Mouse (Mus musculus) limb, embryonic 12.5 days (tissue): ENCODE data around the gene Hist1h2bh. TPM values are rescaled to one million over a fixed set of nuclear protein-coding genes. Genes with fewer than 3 reads are reported as not detected.
"Not testable (repeated sequence)": the region's sequence is repeated elsewhere in the genome, so short reads cannot be mapped to it uniquely, and the experiment has no call there.

Source experiments
- ATAC-seq: fragments of 200-750 bp; cut with Nextera tagmentation; 2 replicates; pipeline ENCODE4 v1.8.0; 2017; ENCODE audit warnings: low read depth, moderate TSS enrichment; ENCODE audit not compliant: insufficient number of reproducible peaks, insufficient read depth, low FRiP score, low TSS enrichment
- H3K27ac ChIP-seq: fragments of 300-500 bp; sonication (generic); 2 replicates; pipeline ENCODE4 v1.5.1; 2016; ENCODE audit warnings: mild to moderate bottlenecking, moderate library complexity
- H3K27me3 ChIP-seq: fragments of 300-500 bp; sonication (generic); 2 replicates; pipeline ENCODE4 v1.6.1; 2016; ENCODE audit warnings: mild to moderate bottlenecking, moderate library complexity
- H3K36me3 ChIP-seq: fragments of 300-500 bp; sonication (generic); 2 replicates; pipeline ENCODE4 v1.6.1; 2016; ENCODE audit warnings: mild to moderate bottlenecking, moderate library complexity
- H3K4me1 ChIP-seq: fragments of 300-500 bp; sonication (generic); replicated peaks from 2 replicates; pipeline ENCODE4 v1.6.1; 2016
- H3K4me2 ChIP-seq: fragments of 300-500 bp; sonication (generic); 2 replicates; pipeline ENCODE4 v1.6.1; 2016; ENCODE audit warnings: mild to moderate bottlenecking, moderate library complexity
- H3K4me3 ChIP-seq: fragments of 300-500 bp; sonication (generic); replicated peaks from 2 replicates; pipeline ENCODE4 v1.5.1; 2016; ENCODE audit warnings: mild to moderate bottlenecking
- H3K9ac ChIP-seq: fragments of 300-500 bp; sonication (generic); replicated peaks from 2 replicates; pipeline ENCODE4 v1.6.1; 2016; ENCODE audit warnings: mild to moderate bottlenecking, moderate library complexity
- H3K9me3 ChIP-seq: fragments of 300-500 bp; sonication (generic); 2 replicates; pipeline ENCODE4 v1.6.1; 2016; ENCODE audit warnings: mild to moderate bottlenecking, moderate library complexity
- WGBS: fragments of 180-500 bp; shearing (Covaris S2); methylation state at CpG from one replicate; pipeline ENCODE4 v1.1.7; 2016; 5-methylcytosine and 5-hydroxymethylcytosine counted together
- polyA plus RNA-seq: library from polyadenylated mRNA; unstranded; fragments of >200 nt; fragmentation: Nextera tagmentation; extraction: Ambion mirVana; gene quantifications from 2 replicates; pipeline ENCODE4 v1.2.1, GENCODE M21; 2016

Hist1h2bh gene
- polyA plus RNA-seq, 1 experiment from 2014 or later: 1.4 TPM

DNA sequence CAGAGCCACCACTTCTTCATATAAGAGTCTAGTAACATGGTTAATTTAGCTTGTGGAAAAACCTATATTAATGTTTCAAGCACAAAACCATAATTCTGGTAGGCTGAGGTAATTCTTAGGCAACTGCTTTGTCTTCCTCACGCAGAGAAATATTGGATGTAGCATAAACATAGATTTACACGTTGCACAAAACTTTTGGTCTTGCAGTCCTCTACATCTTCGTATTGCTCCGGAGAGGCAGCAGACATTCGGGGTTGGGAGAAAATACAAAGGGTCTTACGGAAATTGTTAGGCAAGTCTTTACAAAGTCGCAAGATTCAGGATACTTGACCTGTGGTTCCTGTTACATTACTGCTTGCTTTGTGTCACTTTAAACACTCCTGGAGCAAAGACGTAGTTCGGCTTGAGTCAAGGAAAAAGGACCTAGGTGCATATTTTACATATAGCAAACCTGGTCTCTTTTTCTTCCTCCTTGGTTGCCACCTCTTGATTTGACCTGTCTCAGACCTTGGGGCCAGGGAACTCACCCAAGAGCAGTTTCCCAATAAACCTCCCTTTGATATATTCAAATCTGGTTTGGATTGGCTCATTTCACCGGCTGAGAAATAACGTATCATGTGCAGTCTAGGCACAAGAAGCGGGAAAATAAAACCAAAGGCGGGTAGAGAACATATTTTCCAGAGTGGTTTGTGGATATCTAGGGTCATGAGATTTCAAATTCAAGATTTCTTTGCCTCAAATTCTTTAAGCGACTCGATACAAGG is 8.6 kb downstream of the Hist1h2bh start:
- Histone ChIP-seq H3K27me3 (no peaks in the 10 kb centered on the region), H3K9ac (peak overlapping the region; percentile 66), H3K4me1 (peaks cover 38% of the 10 kb centered on the region), H3K9me3 (no peaks in the 10 kb centered on the region), H3K4me3 (peak overlapping the region; percentile 50), H3K36me3 (no peaks in the 10 kb centered on the region), H3K27ac (peak overlapping the region; percentile 98), H3K4me2 (peak overlapping the region; percentile 69)
- peak; percentile 0; the same call in 1 of the 2 replicates for ATAC-seq
- under 1% methylated on average over 15 of the region's 15 CpGs for WGBS

DNA sequence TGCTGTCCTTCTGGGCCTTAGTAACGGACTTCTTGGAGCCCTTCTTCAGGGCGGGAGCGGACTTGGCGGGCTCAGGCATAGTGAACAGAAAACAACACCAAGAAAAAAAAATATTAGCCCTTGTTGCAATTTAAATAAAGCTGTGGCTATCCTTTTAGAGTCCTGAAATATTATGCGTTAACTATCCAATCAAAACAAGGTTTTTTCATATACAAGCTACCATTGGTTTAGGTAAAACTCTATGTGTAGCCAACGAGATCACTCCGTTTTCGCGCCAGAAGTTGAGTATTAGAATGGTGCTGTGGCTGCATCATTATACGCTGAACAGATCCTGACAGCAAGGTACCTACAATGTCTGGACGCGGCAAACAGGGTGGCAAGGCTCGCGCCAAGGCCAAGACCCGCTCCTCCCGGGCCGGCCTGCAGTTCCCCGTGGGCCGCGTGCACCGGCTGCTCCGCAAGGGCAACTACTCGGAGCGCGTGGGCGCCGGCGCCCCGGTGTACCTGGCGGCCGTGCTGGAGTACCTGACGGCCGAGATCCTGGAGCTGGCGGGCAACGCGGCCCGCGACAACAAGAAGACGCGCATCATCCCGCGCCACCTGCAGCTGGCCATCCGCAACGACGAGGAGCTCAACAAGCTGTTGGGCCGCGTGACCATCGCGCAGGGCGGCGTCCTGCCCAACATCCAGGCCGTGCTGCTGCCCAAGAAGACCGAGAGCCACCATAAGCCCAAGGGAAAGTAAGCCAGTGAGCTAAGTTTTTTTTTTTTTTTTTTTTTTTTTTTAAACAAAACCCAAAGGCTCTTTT is 9.4 kb downstream of the Hist1h2bh start, which contains the start of gene Hist1h2af:
Hist1h2af (plus strand) TSS at position 347 of the 808 bp plus-strand sequence.
- not testable (repeated sequence) for H3K9me3 ChIP-seq, H3K36me3 ChIP-seq, H3K27me3 ChIP-seq
- under 1% methylated on average over 28 of the region's 53 CpGs for WGBS
- H3K27ac ChIP-seq: peak within 1 kb of the TSS; percentile 98
- H3K4me3 ChIP-seq: peak within 1 kb of the TSS; percentile 50
- peak; percentile 11; the same call in 1 of the 2 replicates for ATAC-seq
- H3K4me1 ChIP-seq: peaks cover 42% of the 10 kb centered on the region
- peak within 1 kb of the TSS; percentile 82 for H3K9ac ChIP-seq
- peak within 1 kb of the TSS; percentile 69 for H3K4me2 ChIP-seq

DNA sequence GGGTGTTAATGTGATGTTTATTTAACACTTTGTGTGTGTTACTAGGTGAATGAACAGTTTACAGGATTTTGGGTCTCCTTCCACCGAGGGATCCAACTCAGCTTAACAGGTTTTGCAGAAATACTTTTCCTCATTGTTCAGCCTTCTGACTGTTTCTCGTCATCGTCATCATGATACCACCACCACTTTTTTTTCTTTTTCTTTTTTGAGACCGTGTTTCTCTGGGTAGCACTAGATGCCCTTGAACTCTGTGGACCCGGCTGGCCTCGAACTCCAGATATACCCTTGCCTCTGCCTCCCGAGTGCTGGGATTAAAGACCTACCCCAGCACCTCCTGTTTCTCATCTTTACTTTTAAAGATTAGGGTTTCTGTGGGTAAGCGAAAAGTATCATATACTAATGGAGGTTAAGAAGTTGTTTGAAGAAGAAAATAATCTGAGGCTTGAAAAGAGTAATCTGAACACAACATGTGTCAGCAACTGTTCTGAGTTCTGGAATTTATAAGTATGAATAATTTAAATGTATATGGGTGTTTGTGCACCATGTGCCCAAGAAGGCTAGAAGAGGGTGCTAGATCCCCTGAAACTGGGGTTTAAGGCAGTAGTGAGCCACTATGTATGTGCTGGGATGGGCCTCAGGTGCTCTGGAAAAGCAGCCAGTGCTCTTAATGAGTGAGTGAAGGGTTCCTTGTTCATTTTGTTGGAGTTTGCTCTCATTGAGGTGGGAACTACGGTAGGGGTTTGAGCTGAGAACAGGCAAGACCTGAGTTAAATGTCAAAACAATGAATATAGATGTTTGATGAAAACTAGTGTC is 10.7 kb downstream of the Hist1h2bh start:
- no peaks in the 10 kb centered on the region for H3K36me3 ChIP-seq
- 21% methylated on average over 9 of the region's 9 CpGs for WGBS

DNA sequence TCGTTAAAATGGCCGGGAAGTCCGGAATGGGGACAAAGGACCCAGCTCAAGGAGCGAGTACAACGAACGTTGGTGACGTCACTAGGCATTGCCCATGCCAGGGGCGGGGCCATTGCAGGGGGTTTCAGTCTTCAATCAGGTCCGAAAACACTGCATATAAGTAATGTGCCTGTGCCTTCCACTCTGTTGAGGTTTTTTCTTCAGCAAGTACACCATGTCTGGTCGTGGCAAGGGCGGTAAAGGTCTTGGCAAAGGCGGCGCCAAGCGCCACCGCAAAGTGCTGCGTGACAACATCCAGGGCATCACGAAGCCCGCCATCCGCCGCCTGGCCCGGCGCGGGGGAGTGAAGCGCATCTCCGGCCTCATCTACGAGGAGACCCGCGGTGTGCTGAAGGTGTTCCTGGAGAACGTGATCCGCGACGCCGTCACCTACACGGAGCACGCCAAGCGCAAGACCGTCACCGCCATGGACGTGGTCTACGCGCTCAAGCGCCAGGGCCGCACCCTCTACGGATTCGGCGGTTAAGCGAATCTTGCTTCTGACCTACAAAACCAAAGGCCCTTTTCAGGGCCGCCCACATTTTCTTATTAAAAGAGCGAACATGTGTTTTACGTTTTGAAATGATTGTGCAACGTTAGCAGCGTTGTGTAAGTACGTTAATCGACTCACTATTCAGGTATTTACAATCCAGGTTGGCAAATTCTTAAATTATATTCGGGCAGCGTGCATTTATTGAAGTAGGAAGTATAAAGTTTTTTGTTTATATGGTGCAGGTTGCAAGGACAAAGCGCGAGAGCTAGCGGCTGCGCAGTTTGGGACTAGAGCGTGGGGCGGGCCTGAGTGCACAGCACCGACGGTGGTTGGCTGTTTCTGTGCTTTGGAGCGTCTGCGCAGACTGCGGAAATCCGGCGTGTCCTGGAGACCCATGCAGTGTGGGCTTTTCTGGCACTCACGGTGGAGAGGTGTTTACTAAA is 12.0 kb downstream of the Hist1h2bh start, which contains the start of gene Hist1h4h:
Hist1h4h (plus strand) TSS at position 150 of the 975 bp plus-strand sequence.
- peak; percentile 78 for ATAC-seq
- Histone ChIP-seq H3K27me3 (no peaks in the 10 kb centered on the region), H3K9me3 (no peaks in the 10 kb centered on the region), H3K4me2 (peak within 1 kb of the TSS; percentile 69), H3K4me3 (peak within 1 kb of the TSS; percentile 50), H3K36me3 (no peaks in the 10 kb centered on the region), H3K9ac (peak within 1 kb of the TSS; percentile 82), H3K27ac (peak within 1 kb of the TSS; percentile 98), H3K4me1 (peaks cover 27% of the 10 kb centered on the region)
- under 1% methylated on average over 65 of the region's 70 CpGs for WGBS

More for the DNA sequence above, 10.7 kb downstream of the Hist1h2bh start:
- no peak for ATAC-seq
- Histone ChIP-seq H3K4me1 (peaks cover 36% of the 10 kb centered on the region), H3K27me3 (no peaks in the 10 kb centered on the region), H3K9me3 (no peaks in the 10 kb centered on the region), H3K4me2 (peak overlapping the region; percentile 69), H3K27ac (peak overlapping the region; percentile 98), H3K4me3 (peak overlapping the region; percentile 50), H3K9ac (peak overlapping the region; percentile 82)

DNA sequence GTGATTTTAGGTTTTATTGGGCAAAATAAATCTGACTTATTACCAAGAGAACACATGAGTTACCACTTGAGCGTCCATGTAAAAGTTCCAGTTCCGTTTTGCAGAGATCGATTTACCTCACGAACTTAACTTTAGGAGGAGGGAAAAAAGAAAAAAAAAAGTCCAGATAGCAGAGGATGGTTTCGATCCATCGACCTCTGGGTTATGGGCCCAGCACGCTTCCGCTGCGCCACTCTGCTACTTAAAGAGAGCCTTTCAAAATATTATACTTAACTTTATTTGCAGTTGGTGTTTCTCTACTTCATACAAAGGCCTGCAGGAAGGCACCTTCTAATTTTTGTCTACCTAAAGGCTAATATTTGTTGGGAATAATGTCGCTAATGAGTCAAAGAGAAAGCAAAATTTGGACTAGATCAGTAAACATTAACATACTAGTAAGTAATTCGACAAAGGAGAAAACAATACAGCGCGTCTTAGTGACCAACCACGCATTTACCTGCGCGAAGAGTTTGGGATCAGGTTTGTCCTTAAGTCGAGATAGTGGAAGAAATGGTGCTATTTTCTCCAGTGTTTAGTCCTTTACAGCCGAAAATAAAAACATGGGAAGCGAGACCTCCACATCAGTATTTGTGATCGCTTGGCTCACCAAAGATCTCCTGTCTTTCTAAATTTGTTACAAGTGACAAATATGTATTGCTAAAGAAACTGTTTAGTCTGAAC is 12.9 kb downstream of the Hist1h2bh start:
- H3K4me2 ChIP-seq: peak overlapping the region; percentile 69
- no peaks in the 10 kb centered on the region for H3K27me3 ChIP-seq
- H3K27ac ChIP-seq: peak overlapping the region; percentile 98
- under 1% methylated on average over 20 of the region's 20 CpGs for WGBS
- H3K4me3 ChIP-seq: peak overlapping the region; percentile 50
- ATAC-seq: no peak
- no peaks in the 10 kb centered on the region for H3K36me3 ChIP-seq
- H3K4me1 ChIP-seq: peaks cover 29% of the 10 kb centered on the region
- H3K9me3 ChIP-seq: no peaks in the 10 kb centered on the region
- peak overlapping the region; percentile 82 for H3K9ac ChIP-seq

DNA sequence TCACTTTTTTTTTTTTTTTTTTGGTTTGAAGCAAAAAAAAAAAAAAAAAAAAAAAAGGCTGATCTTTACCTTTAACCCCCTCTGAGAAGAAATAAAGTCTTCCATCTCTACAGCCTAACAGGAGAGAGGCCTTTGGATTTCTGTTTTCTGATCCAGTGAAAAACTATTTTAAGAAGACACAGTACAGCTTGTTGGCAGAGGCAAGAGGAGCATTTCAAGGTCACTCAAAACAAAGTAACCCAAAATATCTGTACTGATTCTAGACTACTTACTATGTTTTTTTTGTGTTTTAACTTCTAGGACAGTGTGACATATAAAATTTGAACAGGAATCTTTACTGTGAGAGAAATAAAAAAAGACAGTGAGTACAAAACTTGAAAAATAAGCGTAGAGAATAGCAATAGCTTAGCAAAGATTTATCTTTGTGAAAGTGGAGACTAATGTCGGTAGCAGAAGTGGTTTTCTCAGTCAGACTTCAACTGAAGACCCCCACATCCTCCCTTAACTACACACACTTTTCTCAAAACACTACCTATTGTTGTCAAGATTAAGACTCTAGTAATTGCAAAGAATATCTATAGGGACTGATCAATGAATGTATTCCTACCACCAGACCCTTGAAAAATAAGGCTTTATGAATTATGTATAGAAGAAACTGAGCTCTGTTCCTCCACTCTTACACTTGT is 13.6 kb downstream of the Hist1h2bh start:
- 25% methylated on average over 2 of the region's 2 CpGs for WGBS
- peak overlapping the region; percentile 98 for H3K27ac ChIP-seq
- ATAC-seq: no peak
- H3K9me3 ChIP-seq: no peaks in the 10 kb centered on the region
- peaks cover 28% of the 10 kb centered on the region for H3K4me1 ChIP-seq
- H3K36me3 ChIP-seq: no peaks in the 10 kb centered on the region
- no peaks in the 10 kb centered on the region for H3K27me3 ChIP-seq
- peak overlapping the region; percentile 82 for H3K9ac ChIP-seq
- H3K4me2 ChIP-seq: peak overlapping the region; percentile 69
- peak overlapping the region; percentile 50 for H3K4me3 ChIP-seq

DNA sequence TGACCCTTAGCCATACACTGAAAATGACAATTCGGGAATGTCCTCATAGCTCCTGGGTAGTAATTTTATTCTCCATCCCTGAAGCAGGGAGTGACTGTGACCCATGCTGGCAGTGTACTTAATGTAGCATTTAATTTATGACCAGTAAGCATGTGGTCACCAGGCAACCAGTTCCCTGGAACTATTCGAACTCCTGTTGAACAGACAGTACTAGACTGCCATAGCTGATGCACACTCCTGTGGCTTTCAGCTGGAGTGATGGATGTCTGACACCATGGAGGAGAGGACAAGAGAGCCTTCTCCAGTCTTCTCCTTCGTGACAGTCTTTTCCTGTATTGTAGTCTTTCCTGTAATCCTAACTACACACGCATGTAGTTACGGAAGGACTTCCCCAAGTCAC is 14.2 kb downstream of the Hist1h2bh start:
- H3K4me2 ChIP-seq: peak overlapping the region; percentile 69
- H3K4me1 ChIP-seq: peaks cover 25% of the 10 kb centered on the region
- 69% methylated on average over 5 of the region's 5 CpGs for WGBS
- ATAC-seq: no peak
- peak overlapping the region; percentile 12 for H3K4me3 ChIP-seq
- H3K36me3 ChIP-seq: no peaks in the 10 kb centered on the region
- no peaks in the 10 kb centered on the region for H3K9me3 ChIP-seq
- H3K27me3 ChIP-seq: no peaks in the 10 kb centered on the region
- H3K9ac ChIP-seq: no peak overlapping the region
- 0 out of 2 replicates have a peak overlapping the region, but pooled peaks have one; percentile 7 for H3K27ac ChIP-seq

DNA sequence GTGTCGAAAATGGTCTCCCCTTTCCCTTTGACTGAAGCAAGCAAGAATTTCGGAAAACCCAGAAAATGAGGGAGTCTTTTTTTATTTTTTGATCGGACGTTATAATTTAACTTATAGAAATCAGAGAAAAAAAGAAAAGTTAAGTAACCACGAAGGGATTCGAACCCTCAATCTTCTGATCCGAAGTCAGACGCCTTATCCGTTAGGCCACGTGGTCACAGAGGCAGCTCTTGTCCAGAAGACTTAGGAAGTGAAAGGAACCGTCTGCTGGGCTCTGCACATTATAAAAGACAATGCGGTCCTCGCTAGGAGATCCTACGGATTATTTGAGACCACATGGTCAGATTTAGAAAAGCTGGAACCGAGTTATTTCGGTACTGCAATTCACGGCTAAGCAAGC is 16.9 kb downstream of the Hist1h2bh start:
- H3K9ac ChIP-seq: peak overlapping the region; percentile 32; the same call in 1 of the 2 replicates
- H3K4me3 ChIP-seq: peak overlapping the region; percentile 39
- no peaks in the 10 kb centered on the region for H3K9me3 ChIP-seq
- no peaks in the 10 kb centered on the region for H3K27me3 ChIP-seq
- under 1% methylated on average over 17 of the region's 17 CpGs for WGBS
- no peak for ATAC-seq
- H3K4me1 ChIP-seq: peaks cover 12% of the 10 kb centered on the region; the same call in 1 of the 2 replicates
- H3K36me3 ChIP-seq: no peaks in the 10 kb centered on the region
- peak overlapping the region; percentile 31; the same call in 1 of the 2 replicates for H3K27ac ChIP-seq
- H3K4me2 ChIP-seq: peak overlapping the region; percentile 57

DNA sequence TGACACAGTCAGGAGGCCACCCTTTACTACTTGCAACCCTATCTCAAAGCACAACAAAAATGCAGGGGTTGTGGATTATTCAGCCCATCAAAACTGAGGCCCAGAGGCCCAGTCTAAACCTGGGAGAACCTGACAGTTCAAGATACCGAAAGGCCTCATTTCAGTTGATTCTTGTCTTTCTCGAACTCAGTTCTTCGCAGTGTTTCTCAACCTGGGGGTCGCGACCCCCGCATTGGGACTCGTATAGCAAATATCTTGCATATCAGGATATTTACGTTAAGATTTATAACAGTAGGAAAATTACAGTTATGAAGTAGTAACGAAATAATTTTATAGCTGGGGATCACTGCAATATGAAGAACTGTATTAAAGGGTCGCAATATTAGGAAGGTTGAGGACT is 17.3 kb downstream of the Hist1h2bh start:
- Histone ChIP-seq H3K36me3 (no peaks in the 10 kb centered on the region), H3K4me2 (peak overlapping the region; percentile 57), H3K4me3 (peak overlapping the region; percentile 39), H3K4me1 (peaks cover 12% of the 10 kb centered on the region; the same call in 1 of the 2 replicates), H3K9ac (no peak overlapping the region; the same call in 1 of the 2 replicates), H3K27ac (no peak overlapping the region), H3K27me3 (no peaks in the 10 kb centered on the region), H3K9me3 (no peaks in the 10 kb centered on the region)
- WGBS: 2% methylated on average over 10 of the region's 10 CpGs
- ATAC-seq: no peak
